Mouse (Mus musculus) limb, embryonic 13.5 days (tissue): ENCODE measurements around the gene Fam186b. TPM values are rescaled to one million over a fixed set of nuclear protein-coding genes. Genes with fewer than 3 reads are reported as not detected.
A peak's percentile ranks its signal among the peaks of the same experiment; 100 is the strongest.

Experiments used
- ATAC-seq: fragments of 200-750 bp; cut with Nextera tagmentation; 2 replicates; pipeline ENCODE4 v1.8.0; 2017; ENCODE audit warnings: low read depth, moderate number of reproducible peaks, moderate TSS enrichment; ENCODE audit not compliant: low FRiP score
- H3K27ac ChIP-seq: fragments of 300-500 bp; sonication (generic); 2 replicates; pipeline ENCODE4 v1.5.1; 2015; ENCODE audit warnings: inconsistent platforms, mild to moderate bottlenecking, moderate library complexity
- H3K27me3 ChIP-seq: fragments of 300-500 bp; sonication (generic); 2 replicates; pipeline ENCODE4 v1.6.1; 2015; ENCODE audit warnings: mild to moderate bottlenecking, inconsistent platforms
- H3K36me3 ChIP-seq: fragments of 300-500 bp; sonication (generic); 2 replicates; pipeline ENCODE4 v1.6.1; 2015; ENCODE audit warnings: inconsistent platforms, mild to moderate bottlenecking, moderate library complexity
- H3K4me1 ChIP-seq: fragments of 300-500 bp; sonication (generic); 2 replicates; pipeline ENCODE4 v1.6.1; 2015; ENCODE audit warnings: inconsistent platforms
- H3K4me2 ChIP-seq: fragments of 300-500 bp; sonication (generic); replicated peaks from 2 replicates; pipeline ENCODE4 v1.6.1; 2015; ENCODE audit warnings: inconsistent platforms, mild to moderate bottlenecking, moderate library complexity
- H3K4me3 ChIP-seq: fragments of 300-500 bp; sonication (generic); 2 replicates; pipeline ENCODE4 v1.5.1; 2015; ENCODE audit warnings: moderate library complexity, mild to moderate bottlenecking, inconsistent platforms
- H3K9ac ChIP-seq: fragments of 300-500 bp; sonication (generic); 2 replicates; pipeline ENCODE4 v1.6.1; 2015; ENCODE audit warnings: mild to moderate bottlenecking, inconsistent platforms
- H3K9me3 ChIP-seq: fragments of 300-500 bp; sonication (generic); 2 replicates; pipeline ENCODE4 v1.6.1; 2016; ENCODE audit warnings: inconsistent platforms
- WGBS: fragments of 180-500 bp; shearing (Covaris S2); methylation state at CpG from one replicate; pipeline ENCODE4 v1.1.7; 2015; 5-methylcytosine and 5-hydroxymethylcytosine counted together
- polyA plus RNA-seq: library from polyadenylated mRNA; unstranded; fragments of >200 nt; fragmentation: Nextera tagmentation; extraction: Ambion mirVana; gene quantifications from 2 replicates; pipeline ENCODE4 v1.2.1, GENCODE M21; 2015

The Fam186b gene
- polyA plus RNA-seq, 1 experiment from 2014 or later = 0.36 TPM

- H3K4me3 ChIP-seq = no peak overlapping the region
- ATAC-seq = no peak
- H3K4me1 ChIP-seq = no peaks in the 10 kb centered on the region
- H3K4me2 ChIP-seq = no peak overlapping the region
- H3K9me3 ChIP-seq = no peaks in the 10 kb centered on the region
- 53% methylated on average over 8 of the region's 8 CpGs for WGBS
- H3K9ac ChIP-seq = no peak overlapping the region
- 0 out of 2 replicates have a peak, but pooled peaks cover 6% of the 10 kb centered on the region for H3K27me3 ChIP-seq
- H3K36me3 ChIP-seq = no peaks in the 10 kb centered on the region
- no peak overlapping the region for H3K27ac ChIP-seq
Measured at GRCm38 (mm10) chr15:99285189-99285535, 10.5 kb downstream of the Fam186b start.

GRCm38 (mm10) chr15:99284527-99285188 lies 11.0 kb downstream of the Fam186b start:
- Histone ChIP-seq H3K4me1 (no peaks in the 10 kb centered on the region), H3K27me3 (0 out of 2 replicates have a peak, but pooled peaks cover 6% of the 10 kb centered on the region), H3K36me3 (no peaks in the 10 kb centered on the region), H3K9ac (no peak overlapping the region), H3K4me2 (no peak overlapping the region), H3K4me3 (no peak overlapping the region), H3K9me3 (no peaks in the 10 kb centered on the region), H3K27ac (no peak overlapping the region)
- ATAC-seq = 0 out of 2 replicates have a peak, but pooled peaks have one; percentile 28
- WGBS = 34% methylated on average over 14 of the region's 14 CpGs

GRCm38 (mm10) chr15:99283456-99283855 lies 12.2 kb downstream of the Fam186b start:
- no peaks in the 10 kb centered on the region for H3K36me3 ChIP-seq
- H3K27ac ChIP-seq = no peak overlapping the region
- H3K9ac ChIP-seq = no peak overlapping the region
- H3K4me3 ChIP-seq = no peak overlapping the region
- 0 out of 2 replicates have a peak, but pooled peaks cover 6% of the 10 kb centered on the region for H3K27me3 ChIP-seq
- H3K4me1 ChIP-seq = peaks cover 2% of the 10 kb centered on the region
- WGBS = 69% methylated on average over 10 of the region's 10 CpGs
- no peak for ATAC-seq
- H3K4me2 ChIP-seq = no peak overlapping the region
- no peaks in the 10 kb centered on the region for H3K9me3 ChIP-seq

- no peaks in the 10 kb centered on the region for H3K36me3 ChIP-seq
- no peaks in the 10 kb centered on the region for H3K27me3 ChIP-seq
- H3K27ac ChIP-seq = peak overlapping the region; percentile 45; the same call in 1 of the 2 replicates
- ATAC-seq = no peak
- no peak overlapping the region for H3K4me3 ChIP-seq
- 75% methylated on average over 7 of the region's 7 CpGs for WGBS
- H3K9ac ChIP-seq = 0 out of 2 replicates have a peak overlapping the region, but pooled peaks have one; percentile 39
- H3K4me2 ChIP-seq = no peak overlapping the region
- H3K9me3 ChIP-seq = no peaks in the 10 kb centered on the region
- H3K4me1 ChIP-seq = peaks cover 12% of the 10 kb centered on the region
Measured at GRCm38 (mm10) chr15:99278271-99278670, 17.4 kb downstream of the Fam186b start.

GRCm38 (mm10) chr15:99276095-99276494 lies 19.6 kb downstream of the Fam186b start:
- 74% methylated on average over 8 of the region's 8 CpGs for WGBS
- H3K9ac ChIP-seq = no peak overlapping the region
- no peak overlapping the region for H3K4me3 ChIP-seq
- no peaks in the 10 kb centered on the region for H3K36me3 ChIP-seq
- H3K4me2 ChIP-seq = no peak overlapping the region
- no peaks in the 10 kb centered on the region for H3K27me3 ChIP-seq
- no peaks in the 10 kb centered on the region for H3K9me3 ChIP-seq
- H3K27ac ChIP-seq = no peak overlapping the region
- H3K4me1 ChIP-seq = peaks cover 15% of the 10 kb centered on the region
- no peak for ATAC-seq

- Histone ChIP-seq H3K4me1 (0 out of 2 replicates have a peak, but pooled peaks cover 5% of the 10 kb centered on the region), H3K36me3 (no peaks in the 10 kb centered on the region), H3K9me3 (no peaks in the 10 kb centered on the region), H3K27me3 (no peaks in the 10 kb centered on the region), H3K9ac (no peak overlapping the region), H3K4me3 (no peak overlapping the region), H3K4me2 (no peak overlapping the region), H3K27ac (no peak overlapping the region)
- ATAC-seq = peak; percentile 24; the same call in 1 of the 2 replicates
- WGBS = 23% methylated on average over 4 of the region's 4 CpGs
Measured at GRCm38 (mm10) chr15:99265679-99266078, 30.0 kb downstream of the Fam186b start.

GRCm38 (mm10) chr15:99264363-99264762 lies 31.3 kb downstream of the Fam186b start:
- Histone ChIP-seq H3K27me3 (no peaks in the 10 kb centered on the region), H3K9me3 (no peaks in the 10 kb centered on the region), H3K4me2 (no peak overlapping the region), H3K36me3 (no peaks in the 10 kb centered on the region), H3K9ac (no peak overlapping the region), H3K4me1 (peaks cover 5% of the 10 kb centered on the region; the same call in 1 of the 2 replicates), H3K4me3 (no peak overlapping the region), H3K27ac (no peak overlapping the region)
- no peak for ATAC-seq
- WGBS = 77% methylated on average over 2 of the region's 2 CpGs

GRCm38 (mm10) chr15:99262702-99263101 lies 33.0 kb downstream of the Fam186b start:
- no peak overlapping the region for H3K27ac ChIP-seq
- H3K36me3 ChIP-seq = no peaks in the 10 kb centered on the region
- no peak overlapping the region for H3K9ac ChIP-seq
- H3K4me1 ChIP-seq = peaks cover 5% of the 10 kb centered on the region; the same call in 1 of the 2 replicates
- H3K4me3 ChIP-seq = no peak overlapping the region
- no peaks in the 10 kb centered on the region for H3K9me3 ChIP-seq
- WGBS = 34% methylated on average over 10 of the region's 10 CpGs
- no peak overlapping the region for H3K4me2 ChIP-seq
- ATAC-seq = no peak
- no peaks in the 10 kb centered on the region for H3K27me3 ChIP-seq

GRCm38 (mm10) chr15:99259730-99260252 lies 35.9 kb downstream of the Fam186b start:
- Histone ChIP-seq H3K4me3 (peak overlapping the region; percentile 17; the same call in 1 of the 2 replicates), H3K9me3 (no peaks in the 10 kb centered on the region), H3K4me2 (peak overlapping the region; percentile 49), H3K36me3 (no peaks in the 10 kb centered on the region), H3K27me3 (no peaks in the 10 kb centered on the region), H3K9ac (no peak overlapping the region), H3K4me1 (peaks cover 5% of the 10 kb centered on the region; the same call in 1 of the 2 replicates), H3K27ac (no peak overlapping the region)
- 4% methylated on average over 8 of the region's 10 CpGs for WGBS
- ATAC-seq = 0 out of 2 replicates have a peak, but pooled peaks have one; percentile 32

GRCm38 (mm10) chr15:99259167-99259729 lies 36.4 kb downstream of the Fam186b start:
- H3K4me3 ChIP-seq = no peak overlapping the region
- ATAC-seq = 0 out of 2 replicates have a peak, but pooled peaks have one; percentile 24
- no peaks in the 10 kb centered on the region for H3K9me3 ChIP-seq
- H3K27ac ChIP-seq = no peak overlapping the region
- H3K9ac ChIP-seq = no peak overlapping the region
- H3K36me3 ChIP-seq = no peaks in the 10 kb centered on the region
- no peaks in the 10 kb centered on the region for H3K27me3 ChIP-seq
- WGBS = 67% methylated on average over 8 of the region's 8 CpGs
- H3K4me1 ChIP-seq = peaks cover 5% of the 10 kb centered on the region; the same call in 1 of the 2 replicates
- peak overlapping the region; percentile 46 for H3K4me2 ChIP-seq

- Histone ChIP-seq H3K27ac (no peak overlapping the region), H3K9ac (no peak overlapping the region), H3K4me1 (peaks cover 13% of the 10 kb centered on the region), H3K4me2 (no peak overlapping the region), H3K36me3 (peaks cover under 1% of the 10 kb centered on the region; the same call in 1 of the 2 replicates), H3K27me3 (no peaks in the 10 kb centered on the region), H3K9me3 (no peaks in the 10 kb centered on the region), H3K4me3 (no peak overlapping the region)
- no peak for ATAC-seq
- WGBS = 81% methylated on average over 6 of the region's 6 CpGs
Measured at GRCm38 (mm10) chr15:99255241-99255749, 40.4 kb downstream of the Fam186b start.

GRCm38 (mm10) chr15:99254477-99255005 lies 41.1 kb downstream of the Fam186b start:
- ATAC-seq = no peak
- 89% methylated on average over 2 of the region's 2 CpGs for WGBS

More at GRCm38 (mm10) chr15:99254477-99255005, 41.1 kb downstream of the Fam186b start:
- Histone ChIP-seq H3K9ac (no peak overlapping the region), H3K4me1 (peaks cover 17% of the 10 kb centered on the region), H3K36me3 (peaks cover 8% of the 10 kb centered on the region), H3K4me3 (no peak overlapping the region), H3K27me3 (no peaks in the 10 kb centered on the region), H3K9me3 (no peaks in the 10 kb centered on the region), H3K27ac (no peak overlapping the region), H3K4me2 (no peak overlapping the region)
